Mouse (Mus musculus) testis, adult 2 months (tissue): ENCODE results near the gene Egr2.

Experiments
- CTCF ChIP-seq: fragments of 200-500 bp; IDR thresholded peaks from 2 replicates; pipeline ENCODE4 v1.5.1; 2012; ENCODE audit warnings: low read depth, mild to moderate bottlenecking, inconsistent platforms, low read length, moderate library complexity; ENCODE audit not compliant: control insufficient read depth, insufficient read depth, insufficient replicate concordance
- POLR2A ChIP-seq: fragments of 200-500 bp; IDR thresholded peaks from 2 replicates; pipeline ENCODE4 v1.6.1; 2012; ENCODE audit warnings: low read depth, mild to moderate bottlenecking, inconsistent platforms, low read length, moderate library complexity; ENCODE audit not compliant: control insufficient read depth

DNA sequence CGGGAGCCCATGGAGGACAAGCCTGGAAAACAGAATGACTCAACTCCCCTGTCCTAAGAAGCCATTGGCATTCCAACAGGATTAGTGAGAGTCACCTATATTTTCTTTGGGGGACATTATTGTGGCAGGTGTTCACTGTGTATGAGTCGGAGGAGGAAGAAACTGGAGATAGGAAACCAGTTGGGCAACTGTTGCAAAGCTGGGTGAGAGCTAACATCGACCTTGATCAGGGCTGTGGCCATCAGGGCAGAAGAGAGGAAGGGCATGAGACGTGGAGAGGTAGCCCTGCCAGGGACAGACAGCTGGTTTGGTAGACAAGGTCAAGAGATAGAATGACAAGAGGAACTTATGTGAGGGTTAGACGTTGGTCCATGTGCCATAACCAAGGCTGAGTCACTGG, 44.6 kb upstream of the Egr2 start:
- TF ChIP-seq CTCF (no peak), POLR2A (no peak)
